Mouse (Mus musculus): Measurements from ENCODE around the gene Slc23a2.

DNA sequence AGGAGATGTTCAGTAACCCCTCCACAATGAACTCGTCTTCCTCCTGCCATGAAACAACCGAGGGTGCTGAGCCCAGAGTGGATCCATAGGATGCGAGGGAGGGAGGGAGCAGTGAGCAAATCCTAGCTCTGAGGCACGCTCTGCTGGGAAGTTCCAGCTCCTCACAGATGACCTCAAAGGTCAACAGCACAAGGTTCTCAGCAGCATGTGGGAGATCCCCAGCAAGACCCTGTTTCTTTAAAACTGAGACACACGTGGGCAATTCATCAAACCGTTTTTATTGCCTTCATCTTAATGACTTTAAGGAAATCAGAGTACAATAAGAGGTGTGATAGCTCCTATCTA is 137.5 kb downstream of the Slc23a2 start:
- TF ChIP-seq EP300 (IDR thresholded peaks at IDR 0.05; ENCODE audit: low read depth), result no peak
- no peak for TF ChIP-seq CTCF (IDR thresholded peaks at IDR 0.05; ENCODE audit: low read depth)

All from liver, embryonic 14.5 days (tissue).